Mouse (Mus musculus) kidney, postnatal 14 days (tissue): Measurements from ENCODE around the gene Bean1.

Experiments
- DNase-seq: peaks from one replicate; pipeline ENCODE4 v3.0.0; 2022; ENCODE audit warnings: mixed read lengths

Bean1 gene

DNA sequence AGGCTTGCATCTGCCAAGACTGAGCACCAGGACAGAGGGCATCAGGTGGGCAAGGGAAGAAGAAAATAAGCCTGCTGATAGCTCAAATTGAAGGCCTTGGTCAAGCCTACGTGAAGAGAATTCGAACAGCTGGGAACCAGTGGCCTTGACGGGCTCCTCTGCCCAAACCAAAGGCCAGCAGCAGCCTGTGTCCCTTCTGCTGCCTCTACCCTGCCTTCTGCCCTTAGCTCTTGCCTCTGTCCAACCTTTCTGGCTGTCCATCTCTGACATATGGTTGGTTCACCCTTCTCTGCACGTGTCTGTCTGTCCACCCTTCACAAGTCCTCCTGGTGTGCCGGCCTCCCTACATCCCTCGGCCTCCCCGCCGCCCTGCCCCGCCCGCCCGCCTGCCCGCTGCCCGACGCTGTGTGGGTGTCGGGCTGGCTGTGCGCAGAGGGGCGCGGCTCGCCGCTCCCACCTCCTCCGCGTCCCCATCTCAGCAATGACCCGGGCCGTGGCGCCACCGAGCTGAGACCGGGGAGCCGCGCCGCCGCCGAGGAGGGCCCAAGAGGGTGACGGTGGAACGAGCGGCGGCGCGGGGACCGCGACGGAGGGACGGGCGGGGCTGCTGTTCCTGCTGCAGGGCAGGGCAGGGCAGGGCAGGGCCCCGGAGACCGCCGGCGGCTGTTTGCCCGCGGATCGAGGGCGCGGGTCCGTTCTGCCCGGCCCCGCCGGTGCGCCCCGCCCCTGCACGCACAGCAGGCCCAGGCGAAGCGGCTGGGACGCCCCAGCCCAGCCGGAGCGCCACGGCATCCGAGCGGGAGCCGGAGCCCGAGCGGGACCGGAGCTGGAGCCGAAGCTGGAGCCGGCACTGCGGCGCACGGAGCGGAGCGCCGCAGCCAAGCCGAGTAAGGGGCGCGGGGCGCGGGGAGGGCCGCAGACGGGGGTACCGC lies at the start of gene Bean1:
TSS of gene Bean1 (plus strand) at position 325 of the 932 bp plus-strand sequence.
- DNase-seq: peak; percentile 48

DNA sequence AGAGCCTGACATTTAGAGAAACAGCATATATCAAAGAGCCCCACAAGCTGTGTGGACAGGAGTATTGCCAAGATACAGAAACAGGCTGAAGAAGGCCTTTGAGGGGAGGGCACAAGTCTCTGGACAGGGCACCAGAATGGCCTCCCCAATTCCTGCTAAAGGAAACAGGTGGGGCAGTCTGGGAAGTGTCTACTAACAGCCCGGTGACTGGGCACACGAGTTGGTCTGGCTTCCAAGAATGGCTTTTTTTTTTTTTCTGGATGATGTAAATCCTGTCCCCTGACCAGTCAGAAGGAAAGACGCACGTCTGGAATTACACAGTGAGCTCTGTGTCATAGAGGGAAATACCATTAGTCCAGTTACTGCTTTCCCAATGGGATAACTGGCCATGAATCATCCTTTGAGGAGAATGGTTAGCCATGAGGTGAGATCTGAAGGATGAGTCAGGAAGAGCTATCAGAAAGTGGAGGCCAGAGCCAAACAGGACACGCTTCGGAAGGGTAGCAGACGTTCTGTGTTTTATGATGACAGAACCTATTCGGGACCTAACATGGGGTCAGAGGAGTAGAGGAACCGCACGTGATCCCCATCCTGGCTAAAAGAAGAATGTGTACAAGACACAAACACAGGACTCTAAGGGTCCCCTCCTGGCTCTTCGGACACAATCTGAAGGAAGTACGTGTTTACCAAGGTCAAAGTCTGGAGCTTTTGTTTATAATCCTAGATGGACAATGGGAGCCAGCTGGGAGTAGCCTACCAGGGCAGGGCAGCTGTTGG lies 48.4 kb upstream of the Bean1 start:
- DNase-seq: peak; percentile 37

DNA sequence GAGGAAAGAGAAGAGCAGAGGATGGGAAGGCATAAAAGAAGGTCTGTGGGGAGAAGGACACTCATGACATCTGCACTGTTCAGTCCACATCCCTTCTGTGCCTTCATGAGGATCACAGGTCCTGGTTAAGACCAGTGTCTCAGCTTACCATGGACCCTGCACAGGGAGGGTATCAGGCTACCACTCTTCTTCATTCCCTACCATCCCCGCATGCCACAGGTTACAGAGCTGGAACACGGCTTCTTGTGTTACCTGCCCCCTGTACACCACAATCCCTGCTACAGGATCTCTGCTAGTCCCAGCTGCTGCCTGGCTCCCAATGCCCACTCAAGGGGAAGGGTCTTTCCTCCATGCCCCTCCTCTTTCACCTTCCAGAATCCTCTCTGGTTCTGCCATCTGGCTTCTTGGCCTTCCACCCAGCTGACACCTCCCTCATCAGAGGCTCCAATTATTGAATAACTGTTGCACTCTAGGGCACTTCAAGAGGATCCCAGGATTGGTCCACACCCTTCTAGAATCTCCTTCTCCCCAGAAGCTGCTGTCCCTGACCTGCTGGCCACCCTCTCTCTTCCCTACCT lies 47.1 kb upstream of the Bean1 start:
- DNase-seq: no peak

DNA sequence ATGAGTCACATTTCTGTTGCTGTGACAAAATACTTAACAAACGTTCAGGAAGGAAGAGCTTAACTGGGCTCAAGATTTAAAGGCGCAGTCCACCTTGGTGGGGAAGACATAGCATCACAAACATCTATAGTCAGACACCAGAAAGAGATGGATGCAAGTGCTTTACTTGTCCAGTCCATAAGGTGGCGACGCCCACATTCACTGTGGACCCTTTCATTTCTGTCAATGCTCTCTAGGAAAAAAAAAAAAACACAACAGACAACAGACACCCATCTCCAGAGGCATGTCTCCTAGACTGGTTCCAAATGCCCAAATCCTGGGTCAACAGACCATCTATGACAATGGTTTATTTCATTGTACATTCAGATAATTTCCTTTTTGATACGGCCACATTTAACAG lies 45.7 kb upstream of the Bean1 start:
- DNase-seq: no peak

DNA sequence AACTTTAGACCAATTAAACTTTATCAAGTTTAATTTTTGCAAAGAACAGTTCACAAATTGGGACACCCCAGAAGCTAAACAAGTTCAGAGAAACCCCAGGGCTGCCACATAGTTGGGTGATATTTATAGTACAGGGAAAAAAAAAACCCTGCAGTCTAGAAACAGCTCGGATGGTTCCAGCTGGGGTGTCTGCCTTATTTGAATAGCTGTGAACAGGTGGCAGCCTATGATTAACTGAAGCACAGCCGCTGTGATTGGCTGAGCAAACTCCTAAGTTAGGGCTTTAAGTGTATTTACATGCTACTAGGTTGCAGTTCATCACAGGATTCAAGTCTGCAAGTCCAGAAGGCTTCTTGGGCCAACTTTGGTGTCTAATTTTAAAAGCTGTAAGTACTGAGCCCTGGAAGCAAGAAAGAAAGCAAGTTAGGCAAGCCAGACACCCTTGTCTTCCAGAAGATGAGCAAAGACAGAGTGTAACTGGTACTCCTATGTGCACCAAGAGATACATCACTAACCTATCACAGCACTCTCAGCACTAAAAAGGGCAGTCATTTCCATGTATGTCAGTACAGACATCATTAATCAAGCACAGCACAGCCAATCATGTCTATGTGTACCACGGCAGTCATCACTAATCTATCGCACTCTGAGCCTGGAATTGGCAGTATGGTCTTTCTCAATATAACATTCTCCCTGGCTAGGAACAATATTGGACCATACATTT lies 42.9 kb upstream of the Bean1 start:
- DNase-seq: no peak

DNA sequence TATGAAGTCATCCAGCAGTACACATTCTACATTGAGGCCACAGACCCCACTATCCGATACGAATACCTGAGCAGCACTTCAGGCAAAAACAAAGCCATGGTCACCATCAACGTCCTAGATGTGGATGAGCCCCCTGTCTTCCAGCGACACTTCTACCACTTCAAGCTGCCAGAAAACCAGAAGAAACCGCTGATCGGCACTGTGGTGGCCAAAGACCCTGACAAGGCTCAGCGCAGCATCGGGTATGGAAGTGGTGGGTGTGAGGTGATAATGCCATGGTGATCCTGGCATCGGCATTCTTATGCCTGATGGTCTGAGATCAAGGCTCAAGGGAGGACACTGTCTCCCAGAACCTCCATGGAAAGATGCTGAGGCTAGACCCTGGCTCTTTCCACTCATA lies 39.3 kb upstream of the Bean1 start:
- DNase-seq: no peak

DNA sequence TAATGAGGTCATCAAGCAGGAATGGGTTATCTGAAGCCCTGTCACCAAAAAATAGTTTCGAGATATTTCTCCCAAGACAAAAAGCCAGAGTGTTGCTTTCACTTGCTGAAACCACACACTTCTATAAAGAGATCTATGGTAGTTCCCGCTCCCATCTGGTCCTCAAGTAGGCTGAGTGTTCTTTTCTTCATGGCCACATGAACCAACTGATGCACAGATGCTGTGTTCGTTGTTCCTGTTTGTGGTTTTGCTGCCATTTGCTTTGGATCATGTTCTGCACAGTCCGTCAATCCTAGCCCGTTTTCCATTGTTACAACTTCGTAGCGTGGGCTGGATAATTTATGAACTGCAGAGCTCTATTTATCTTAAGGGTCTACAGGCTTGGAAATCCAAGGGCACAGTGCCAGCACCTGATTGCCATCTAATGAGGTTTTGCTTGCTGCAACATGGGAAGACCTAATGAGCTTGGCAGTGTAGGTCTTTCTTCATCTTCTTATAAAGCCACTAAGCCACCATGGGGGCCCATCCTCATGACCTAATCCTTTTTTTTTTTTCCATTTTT lies 38.7 kb upstream of the Bean1 start:
- no peak for DNase-seq

DNA sequence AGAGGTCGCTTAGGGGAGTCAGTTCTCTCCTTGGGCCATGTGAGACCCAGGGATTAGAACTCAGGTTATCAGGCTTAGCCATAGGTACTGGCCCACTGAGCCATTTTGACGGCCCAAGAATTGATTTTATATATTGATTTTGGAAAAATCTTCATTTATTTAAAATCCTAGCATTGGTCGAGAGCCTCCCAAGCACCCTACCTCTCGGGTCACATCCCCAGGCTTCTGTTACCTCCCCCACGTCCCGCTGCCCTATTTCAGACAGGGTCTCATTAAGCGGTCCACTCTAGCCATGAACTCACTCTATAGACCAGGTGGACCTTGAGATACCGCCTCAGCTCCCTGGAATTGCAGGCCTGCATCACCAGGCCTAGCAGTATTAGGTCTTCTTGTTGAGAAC lies 35.7 kb upstream of the Bean1 start:
- no peak for DNase-seq

DNA sequence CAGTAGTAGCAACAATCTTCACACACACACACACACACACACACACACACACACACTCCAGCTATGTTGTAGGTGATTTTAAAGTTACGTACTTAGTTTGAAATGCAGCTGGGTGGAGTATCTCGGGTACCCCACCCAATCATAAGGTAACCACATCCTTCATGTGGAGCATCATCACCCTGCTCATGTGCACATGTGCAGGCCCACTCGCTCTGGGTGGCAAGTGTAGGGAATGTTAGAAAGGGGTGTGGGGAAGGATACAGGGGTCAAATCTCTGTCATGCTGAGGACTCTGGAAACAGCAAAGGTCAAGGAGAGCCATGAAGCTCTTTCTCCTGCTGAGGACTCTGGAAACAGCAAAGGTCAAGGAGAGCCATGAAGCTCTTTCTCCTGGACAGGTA lies 34.0 kb upstream of the Bean1 start:
- no peak for DNase-seq

DNA sequence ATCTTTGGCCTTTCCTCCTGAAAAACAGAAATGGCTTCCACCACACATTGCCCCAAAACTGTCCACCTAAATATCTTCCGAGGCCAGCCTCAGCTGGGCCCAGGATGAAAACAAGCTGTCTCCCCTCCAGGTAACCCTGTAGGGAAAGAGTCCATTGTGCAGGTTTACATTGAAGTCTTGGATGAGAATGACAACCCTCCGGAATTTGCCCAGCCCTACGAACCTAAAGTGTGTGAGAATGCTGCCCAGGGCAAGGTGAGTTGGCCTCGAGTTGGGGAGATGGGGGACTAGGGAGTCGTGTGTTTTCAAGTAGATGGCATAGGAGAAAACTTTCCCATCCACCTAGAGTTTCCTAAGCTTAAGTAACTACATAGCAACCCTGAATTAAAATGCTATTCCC lies 32.6 kb upstream of the Bean1 start:
- DNase-seq: no peak

DNA sequence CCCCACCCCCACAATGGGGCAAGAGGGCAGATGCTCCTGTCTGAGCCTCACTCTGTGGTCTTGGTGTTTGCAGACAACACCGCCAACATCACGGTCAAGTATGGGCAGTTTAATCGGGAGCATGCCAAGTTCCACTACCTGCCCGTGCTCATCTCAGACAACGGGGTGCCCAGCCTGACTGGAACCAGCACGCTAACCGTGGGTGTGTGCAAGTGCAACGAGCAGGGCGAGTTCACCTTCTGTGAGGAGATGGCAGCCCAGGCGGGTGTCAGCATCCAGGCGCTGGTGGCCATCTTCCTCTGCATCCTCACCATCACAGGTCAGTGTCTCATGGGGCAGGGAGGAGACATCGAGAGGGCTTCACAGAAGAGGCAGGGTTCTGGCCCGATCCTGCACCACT lies 29.6 kb upstream of the Bean1 start:
- no peak for DNase-seq

DNA sequence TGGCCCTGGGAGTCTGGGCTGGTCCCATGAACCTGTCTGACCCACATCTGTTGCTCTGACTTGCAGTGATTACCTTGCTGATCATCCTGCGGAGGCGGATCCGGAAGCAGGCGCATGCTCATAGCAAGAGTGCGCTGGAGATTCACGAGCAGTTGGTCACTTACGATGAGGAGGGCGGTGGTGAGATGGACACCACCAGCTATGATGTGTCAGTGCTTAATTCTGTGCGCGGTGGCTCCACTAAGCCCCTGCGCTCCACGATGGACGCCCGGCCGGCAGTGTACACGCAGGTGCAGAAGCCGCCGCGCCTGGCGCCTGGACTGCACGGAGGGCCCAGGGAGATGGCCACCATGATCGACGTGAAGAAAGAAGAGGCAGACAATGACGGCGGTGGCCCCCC lies 27.8 kb upstream of the Bean1 start:
- DNase-seq: no peak

DNA sequence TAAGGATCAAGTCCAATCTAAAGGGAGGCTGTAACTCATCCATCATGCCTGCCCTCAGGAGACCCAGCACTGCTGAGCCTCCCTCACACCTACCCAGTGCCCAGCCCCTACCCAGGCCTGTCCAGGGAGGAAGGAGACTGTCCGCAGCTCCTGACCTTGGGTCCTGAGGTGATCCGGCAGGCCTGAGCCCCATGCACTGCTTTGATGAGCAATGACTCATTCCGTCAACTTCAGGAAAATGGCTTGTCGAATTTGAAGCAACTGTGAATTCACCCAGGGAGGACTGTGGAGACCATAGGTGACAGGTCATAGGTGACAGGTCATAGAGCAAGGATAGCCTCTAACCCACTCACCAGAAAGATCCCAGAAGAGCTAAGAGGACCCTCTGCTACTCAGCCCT lies 26.9 kb upstream of the Bean1 start:
- DNase-seq: no peak

DNA sequence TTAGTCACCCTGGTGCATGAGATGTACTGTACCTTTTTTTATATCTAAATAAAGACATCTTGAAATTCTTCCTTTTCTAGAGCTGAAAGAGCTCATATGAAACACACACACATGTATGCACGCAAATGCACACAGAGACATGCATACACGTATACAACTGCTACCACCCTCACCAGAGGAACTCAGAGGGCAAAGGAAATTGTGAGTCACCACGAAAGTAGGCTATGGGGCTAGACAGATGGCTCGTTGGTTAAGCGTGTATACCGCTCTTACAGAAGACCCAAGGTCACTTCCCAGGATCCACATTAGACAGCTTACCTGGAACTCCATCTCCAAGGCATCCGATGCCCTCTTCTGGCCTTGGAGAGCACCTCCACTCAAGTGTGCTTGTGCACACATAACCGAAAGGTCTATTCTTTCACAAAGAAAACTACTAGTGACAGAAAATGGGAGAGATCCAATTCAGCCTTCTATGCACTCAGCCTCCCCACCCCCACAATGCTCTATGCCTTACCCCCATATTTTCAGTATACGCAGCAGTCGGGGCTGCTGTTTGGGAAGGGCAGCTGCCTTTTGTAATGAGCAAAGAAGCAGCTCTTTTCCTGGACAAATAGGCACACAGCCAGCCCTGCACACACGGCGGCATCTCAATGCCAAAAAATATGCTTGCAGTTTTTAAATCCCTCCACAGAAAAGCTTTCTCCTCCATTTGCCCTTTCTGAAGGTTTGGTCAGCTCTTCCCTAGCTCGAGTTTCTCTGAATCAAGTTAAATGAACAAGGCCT lies 25.6 kb upstream of the Bean1 start:
- no peak for DNase-seq

DNA sequence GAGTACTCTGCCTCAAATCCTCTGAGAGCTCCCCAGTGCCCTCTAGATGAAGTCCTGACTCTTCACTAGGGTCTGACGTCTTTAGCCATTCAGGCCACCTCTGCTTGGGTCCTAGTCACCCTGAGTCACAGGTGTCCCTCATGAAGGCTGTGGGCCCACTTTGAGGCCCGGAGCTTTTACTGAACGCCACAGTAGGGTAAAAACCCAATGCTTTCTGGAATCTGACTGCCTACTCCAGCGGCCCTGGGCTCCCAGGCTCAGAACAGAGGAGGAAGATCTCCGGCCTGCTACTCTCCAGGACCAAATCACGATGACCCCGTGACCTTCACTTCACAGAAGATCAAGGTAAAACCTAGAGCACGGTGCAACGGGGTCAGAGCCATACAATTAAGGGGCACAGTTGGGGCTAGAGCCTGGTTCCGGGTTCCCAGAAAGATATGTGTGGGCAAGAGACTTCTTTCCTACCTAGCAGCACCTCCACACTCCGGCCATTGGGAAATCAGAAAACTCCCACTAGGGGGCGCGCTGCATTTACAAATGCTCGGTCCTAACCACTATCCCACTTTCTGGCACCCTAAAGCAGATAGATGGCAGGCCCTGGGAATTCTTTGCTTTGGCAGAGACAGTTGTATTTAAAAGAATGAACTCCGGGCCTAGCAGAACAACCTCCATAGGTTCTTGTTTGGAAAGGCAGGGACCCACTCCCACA lies 24.1 kb upstream of the Bean1 start:
- DNase-seq: peak; percentile 87

DNA sequence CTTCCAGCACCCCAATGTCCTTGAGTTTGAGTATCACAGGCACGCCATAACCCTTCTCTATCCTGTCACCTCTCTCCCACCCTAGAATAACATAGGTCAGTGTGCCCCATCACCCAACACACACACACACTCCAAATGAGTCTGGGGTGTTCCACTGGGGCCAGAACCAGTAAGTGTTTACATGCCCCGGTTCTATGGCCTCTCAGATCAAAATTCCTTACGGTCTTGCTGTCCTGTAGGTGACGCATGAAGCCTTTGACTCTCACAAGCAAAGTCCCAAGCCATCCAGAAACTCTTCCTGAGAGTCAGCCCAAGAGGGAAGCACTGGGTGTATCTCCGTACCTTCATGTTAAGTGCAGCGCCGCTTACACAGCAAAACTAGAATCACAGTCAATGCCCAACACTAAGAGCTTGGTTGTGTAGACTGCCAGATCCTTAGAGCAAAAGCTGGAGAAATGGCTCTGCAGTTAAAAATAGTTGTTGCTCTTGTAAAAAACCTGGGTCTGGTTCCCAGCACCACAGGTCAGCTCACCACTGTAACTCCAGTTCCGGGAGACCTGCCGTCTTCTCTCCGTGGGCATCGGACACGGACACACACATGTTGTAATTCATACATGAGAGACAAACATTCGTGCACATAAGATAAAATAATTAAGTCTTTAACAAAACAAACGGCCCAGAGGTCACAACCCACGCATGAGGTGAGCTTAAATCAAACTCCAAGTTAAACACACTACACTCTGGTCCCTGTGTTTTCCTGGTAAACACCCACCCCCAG lies 23.3 kb upstream of the Bean1 start:
- DNase-seq: no peak

DNA sequence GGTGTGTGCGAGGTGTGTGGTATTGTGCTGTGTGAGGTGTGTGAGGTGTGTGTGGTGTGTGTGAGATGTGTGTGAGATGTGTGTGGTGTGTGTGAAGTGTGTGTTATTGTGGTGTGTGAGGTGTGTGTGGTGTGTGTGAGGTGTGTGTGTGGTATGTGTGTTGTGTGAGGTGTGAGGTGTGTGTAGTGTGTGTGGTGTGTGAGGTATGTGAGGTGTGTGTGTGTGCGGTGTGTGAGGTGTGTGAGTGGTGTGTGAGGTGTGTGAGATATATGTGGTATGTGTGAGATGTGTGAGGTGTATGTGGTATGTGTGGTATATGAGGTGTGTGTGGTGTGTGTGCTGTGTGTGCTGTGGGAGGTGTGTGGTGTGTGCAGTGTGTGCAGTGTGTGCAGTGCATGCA lies 22.3 kb upstream of the Bean1 start:
- DNase-seq: no peak

DNA sequence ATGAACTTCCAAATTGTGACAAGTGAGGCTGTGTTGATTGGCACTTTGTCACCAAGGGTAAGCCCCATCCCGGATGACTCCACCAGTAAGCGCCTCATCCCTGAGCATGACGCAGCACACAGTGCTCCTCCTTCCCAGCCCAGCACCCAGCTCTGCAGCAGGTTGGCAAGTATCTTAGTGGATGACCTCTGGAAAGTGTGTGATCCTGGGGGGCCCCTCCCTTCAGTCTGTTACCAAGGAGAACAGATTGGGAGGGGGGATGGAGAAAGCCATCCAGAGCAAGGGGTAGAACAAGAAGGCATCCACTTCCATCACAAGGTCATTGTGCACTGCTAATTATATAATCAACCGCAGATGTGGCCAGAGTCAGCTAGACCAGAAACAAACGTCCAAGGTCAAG lies 9.5 kb upstream of the Bean1 start:
- DNase-seq: no peak

DNA sequence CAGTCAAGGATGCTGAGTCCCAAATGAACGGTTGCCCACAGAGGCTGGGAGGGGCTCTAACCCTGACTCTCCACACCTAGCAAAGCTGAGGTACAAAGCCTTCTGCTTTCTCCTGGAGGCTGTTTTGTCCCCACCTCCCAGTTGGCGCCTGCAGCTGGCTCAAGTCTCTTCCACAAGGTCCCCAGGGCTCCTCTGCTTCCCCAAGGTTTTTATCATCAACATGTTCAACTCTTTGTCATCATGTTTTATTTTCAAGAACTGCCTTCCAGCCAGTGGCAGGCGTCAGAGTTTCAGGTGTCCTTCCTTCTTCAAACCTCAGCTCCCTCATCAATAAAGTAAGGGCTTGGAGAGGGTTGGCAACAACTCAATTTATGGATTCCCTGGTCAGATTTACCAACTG lies 781 bp upstream of the Bean1 start:
- DNase-seq: no peak

DNA sequence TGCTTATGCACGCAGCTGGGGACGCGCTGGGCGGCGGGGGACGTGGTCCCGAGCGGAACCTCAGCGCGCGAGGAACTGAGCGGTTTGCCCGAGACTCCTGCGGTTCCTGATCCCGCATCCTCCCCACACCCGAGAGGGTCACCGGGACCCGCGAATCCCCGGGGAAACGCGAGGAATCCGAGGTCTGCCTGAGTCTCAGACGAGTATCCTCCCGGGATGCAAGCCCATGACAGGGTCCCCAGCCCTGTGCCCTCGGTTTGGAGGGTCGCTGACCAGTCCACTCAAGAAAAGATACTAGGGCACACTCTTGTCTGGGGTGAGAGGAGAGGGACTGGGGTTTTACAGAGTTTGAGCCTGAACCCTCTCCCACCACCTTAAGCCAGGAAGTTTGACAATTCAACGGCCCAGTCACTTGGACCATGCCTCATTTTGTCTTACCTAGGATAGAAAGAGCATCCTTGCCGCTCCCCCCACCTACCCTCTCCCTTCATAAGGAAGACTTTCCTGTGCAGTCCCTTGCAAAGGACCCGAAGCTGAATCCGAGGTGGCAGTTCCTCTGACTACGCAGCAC lies 893 bp downstream of the Bean1 start:
- no peak for DNase-seq
